Mouse (Mus musculus): Measurements from ENCODE around the gene Ccdc69.
"Not testable (repeated sequence)": the region's sequence is repeated elsewhere in the genome, so short reads cannot be mapped to it uniquely, and the experiment has no call there.

The Ccdc69 gene

DNA sequence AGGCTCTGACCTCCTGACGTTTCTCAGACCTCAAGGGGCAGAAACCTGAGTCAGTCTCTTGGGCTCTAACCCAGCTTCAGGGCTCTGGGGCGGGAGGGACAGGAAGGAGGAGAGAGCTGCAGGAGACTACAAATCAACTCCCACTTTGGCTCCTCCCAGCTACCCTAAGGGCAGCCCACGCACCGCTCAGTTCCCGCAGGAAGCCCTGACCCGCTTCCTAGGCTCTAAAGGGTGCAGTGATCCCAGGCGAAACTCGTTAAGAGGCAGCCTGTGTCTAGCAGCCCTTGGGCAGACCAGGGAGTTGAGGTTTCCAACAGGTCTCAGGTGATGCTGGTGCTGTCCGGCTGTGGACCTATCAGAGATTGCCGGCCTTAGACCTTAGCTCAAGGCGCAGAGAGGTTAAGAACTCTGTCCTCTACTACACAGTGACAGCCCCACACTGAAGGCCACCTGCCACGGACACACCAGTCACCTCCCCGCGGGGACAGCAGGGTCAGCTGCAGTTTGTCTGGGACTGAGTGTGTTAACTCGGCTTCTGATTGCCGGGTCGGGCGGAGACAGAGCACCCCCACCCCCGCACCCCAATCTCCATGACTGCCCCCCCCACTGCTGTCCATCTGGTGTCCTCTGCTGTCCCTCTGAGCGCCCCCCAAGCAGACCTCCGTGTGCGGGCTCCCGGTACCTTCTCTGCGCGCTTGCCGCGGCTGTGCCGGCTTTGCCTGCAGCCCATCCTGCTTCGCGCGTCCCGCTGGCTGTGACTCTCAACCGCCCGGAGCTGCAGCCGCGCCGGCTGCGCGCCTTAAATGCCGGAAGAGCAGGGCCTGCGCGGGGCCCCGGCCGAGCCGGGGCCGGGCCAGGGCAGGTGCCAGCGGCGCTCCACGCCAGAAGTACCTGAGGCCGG lies at the start of gene Ccdc69:
Gene Ccdc69 (minus strand): TSS at position 801 of the 901 bp plus-strand sequence.
- DNase-seq (ENCODE audit: extremely low spot score, low read depth, low spot score): no peak

GRCm38 (mm10) chr11:55126663-55127062 lies 48.7 kb upstream of the Ccdc69 start:
- no peak for DNase-seq (ENCODE audit: extremely low spot score, low read depth, low spot score)

- no peak for DNase-seq (ENCODE audit: extremely low spot score, low read depth, low spot score)
These were observed 43.5 kb upstream of the Ccdc69 start for GRCm38 (mm10) chr11:55121430-55121829.

GRCm38 (mm10) chr11:55120821-55121271 lies 42.9 kb upstream of the Ccdc69 start:
- no peak for DNase-seq (ENCODE audit: extremely low spot score, low read depth, low spot score)

DNA sequence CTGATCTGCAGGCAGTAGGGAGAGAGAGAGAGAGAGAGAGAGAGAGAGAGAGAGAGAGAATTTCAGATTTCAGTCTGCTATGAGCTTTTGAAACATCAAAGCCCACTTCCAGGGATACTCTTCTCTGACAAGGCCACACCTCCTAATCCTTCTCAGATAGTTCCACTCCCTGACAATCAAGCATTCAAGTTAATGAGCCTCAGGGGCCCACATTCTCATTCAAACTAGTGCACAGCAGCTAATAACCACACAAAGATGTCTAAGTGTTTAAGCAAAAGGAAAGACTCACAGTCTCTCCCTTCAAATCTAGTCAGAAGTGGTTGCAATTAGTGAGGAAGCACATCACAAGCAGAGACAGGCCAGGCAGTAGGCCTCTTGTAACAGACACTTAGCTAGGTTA lies 42.3 kb upstream of the Ccdc69 start:
- no peak for DNase-seq (ENCODE audit: extremely low spot score, low read depth, low spot score)

- no peak for DNase-seq (ENCODE audit: extremely low spot score, low read depth, low spot score)
These were observed 39.1 kb upstream of the Ccdc69 start for GRCm38 (mm10) chr11:55117031-55117430.

- no peak for DNase-seq (ENCODE audit: extremely low spot score, low read depth, low spot score)
These were observed 38.1 kb upstream of the Ccdc69 start for GRCm38 (mm10) chr11:55116004-55116403.

- DNase-seq (ENCODE audit: extremely low spot score, low read depth, low spot score): no peak
These were observed 36.4 kb upstream of the Ccdc69 start for GRCm38 (mm10) chr11:55114291-55114690.

- DNase-seq (ENCODE audit: extremely low spot score, low read depth, low spot score): not testable (repeated sequence)
These were observed 35.9 kb upstream of the Ccdc69 start for GRCm38 (mm10) chr11:55113861-55114250.

GRCm38 (mm10) chr11:55113209-55113860 lies 35.4 kb upstream of the Ccdc69 start:
- DNase-seq (ENCODE audit: extremely low spot score, low read depth, low spot score): no peak

- DNase-seq (ENCODE audit: extremely low spot score, low read depth, low spot score): no peak
These were observed 32.7 kb upstream of the Ccdc69 start for GRCm38 (mm10) chr11:55110566-55111169.

DNA sequence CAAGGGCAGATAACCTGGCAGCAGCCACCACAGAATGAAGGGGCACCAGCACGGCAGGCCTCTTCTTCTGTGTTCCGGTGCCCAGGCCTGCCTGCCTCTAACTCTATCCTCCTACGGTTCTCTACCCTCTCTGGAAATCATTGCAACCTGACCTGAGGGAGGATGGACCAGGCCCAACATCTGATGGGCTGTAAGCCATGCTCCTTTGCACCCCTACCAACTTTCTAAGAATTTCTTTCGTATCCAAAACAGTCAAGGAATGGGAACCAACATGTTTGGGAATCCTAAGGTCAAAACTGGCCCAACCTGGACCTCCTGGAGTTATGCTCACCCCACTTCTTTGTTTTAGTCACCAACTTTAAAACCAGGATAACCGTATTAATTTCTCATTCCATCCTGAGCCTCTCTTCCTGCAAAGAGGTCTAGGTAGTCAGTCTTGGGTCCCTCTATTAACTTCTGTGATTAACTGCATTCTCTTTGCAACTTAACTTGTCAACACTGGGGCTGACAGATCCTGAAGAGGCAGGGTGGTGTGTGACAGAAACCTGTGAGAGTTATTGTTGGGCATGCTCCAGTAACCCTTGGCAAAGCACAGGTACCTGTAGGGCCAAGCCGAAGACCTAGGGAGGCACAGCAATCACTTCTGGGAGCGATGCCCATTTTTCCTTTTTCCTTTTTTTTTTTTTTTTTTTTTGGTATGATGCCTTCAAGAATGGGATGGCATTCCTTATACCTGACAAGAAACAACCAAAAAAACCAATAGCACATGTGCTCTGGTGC lies 31.8 kb upstream of the Ccdc69 start:
- DNase-seq (ENCODE audit: extremely low spot score, low read depth, low spot score): no peak

GRCm38 (mm10) chr11:55106636-55107035 lies 28.7 kb upstream of the Ccdc69 start:
- no peak for DNase-seq (ENCODE audit: extremely low spot score, low read depth, low spot score)

DNA sequence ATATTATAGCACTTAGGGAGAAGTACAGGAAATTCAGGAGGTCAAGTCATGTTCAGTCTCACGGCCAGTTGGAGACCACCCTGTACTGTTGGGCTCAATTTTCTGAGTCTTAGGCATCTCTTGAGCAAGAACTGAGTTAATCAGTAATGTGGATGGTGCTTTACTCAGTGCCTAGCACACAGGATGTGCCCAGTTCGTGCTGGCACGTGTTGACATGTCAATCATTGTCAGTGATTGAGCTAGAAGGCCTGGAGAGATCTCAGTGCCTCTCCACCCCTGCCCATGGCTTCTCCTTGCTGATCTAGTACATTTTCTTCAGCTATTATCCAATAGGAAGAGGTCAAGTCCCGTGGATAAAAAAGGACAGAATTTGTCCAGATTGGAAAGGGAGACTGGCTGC lies 27.5 kb upstream of the Ccdc69 start:
- no peak for DNase-seq (ENCODE audit: extremely low spot score, low read depth, low spot score)

- DNase-seq (ENCODE audit: extremely low spot score, low read depth, low spot score): no peak
These were observed 25.3 kb upstream of the Ccdc69 start for GRCm38 (mm10) chr11:55103229-55103628.

GRCm38 (mm10) chr11:55102015-55102414 lies 24.1 kb upstream of the Ccdc69 start:
- no peak for DNase-seq (ENCODE audit: extremely low spot score, low read depth, low spot score)

DNA sequence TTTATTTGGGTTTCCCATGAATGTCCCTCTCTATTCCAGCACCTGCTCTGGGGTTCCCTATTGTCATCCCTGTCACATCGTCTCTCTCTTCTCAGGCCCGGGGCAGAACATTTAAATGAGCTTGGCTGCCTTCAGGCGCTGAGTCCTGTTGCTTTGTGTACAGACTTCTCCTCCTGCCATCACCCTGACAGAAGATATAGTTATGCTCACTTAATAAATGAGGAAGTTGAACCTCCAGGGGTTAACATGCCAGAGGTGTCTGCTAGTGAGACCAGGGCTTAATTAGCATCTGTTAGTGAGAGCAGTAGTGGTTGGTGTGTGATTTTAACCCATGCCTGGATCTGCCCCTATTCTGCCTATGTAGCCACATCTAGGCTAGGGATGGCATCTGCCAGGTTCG lies 21.9 kb upstream of the Ccdc69 start:
- no peak for DNase-seq (ENCODE audit: extremely low spot score, low read depth, low spot score)

GRCm38 (mm10) chr11:55099019-55099771 lies 21.3 kb upstream of the Ccdc69 start:
- DNase-seq (ENCODE audit: extremely low spot score, low read depth, low spot score): no peak

GRCm38 (mm10) chr11:55098189-55098915 lies 20.4 kb upstream of the Ccdc69 start:
- DNase-seq (ENCODE audit: extremely low spot score, low read depth, low spot score): no peak
